Mouse (Mus musculus) heart, adult 2 months (tissue): ENCODE measurements around the gene Foxl1. TPM values are rescaled to one million over a fixed set of nuclear protein-coding genes. Genes with fewer than 3 reads are reported as not detected.
A peak's percentile ranks its signal among the peaks of the same experiment; 100 is the strongest.

Source experiments
- DNase-seq, 2 experiments: peaks; one replicate each; pipeline ENCODE4 v3.0.0; 2021
- H3K27ac ChIP-seq: fragments of 200-600 bp; 2 replicates; pipeline ENCODE4 v1.8.1; 2022
- H3K27me3 ChIP-seq: fragments of 200-500 bp; 2 replicates; pipeline ENCODE4 v1.6.1; 2012; ENCODE audit warnings: mild to moderate bottlenecking, low read length, inconsistent platforms, mixed read lengths; ENCODE audit not compliant: control insufficient read depth, insufficient read depth
- H3K36me3 ChIP-seq: fragments of 200-500 bp; 2 replicates; pipeline ENCODE4 v1.6.1; 2012; ENCODE audit warnings: low read length, inconsistent platforms; ENCODE audit not compliant: control insufficient read depth, insufficient read depth
- H3K4me1 ChIP-seq: fragments of 200-500 bp; 2 replicates; pipeline ENCODE4 v1.6.1; 2011; ENCODE audit warnings: low read length; ENCODE audit not compliant: control insufficient read depth, insufficient read depth
- H3K4me3 ChIP-seq: fragments of 200-600 bp; 2 replicates; pipeline ENCODE4 v1.8.1; 2022
- H3K79me2 ChIP-seq: fragments of 200-500 bp; replicated peaks from 2 replicates; pipeline ENCODE4 v1.6.1; 2012; ENCODE audit warnings: mild to moderate bottlenecking, inconsistent platforms, low read length, moderate library complexity, mixed read lengths; ENCODE audit not compliant: control insufficient read depth, insufficient read depth
- H3K9ac ChIP-seq: fragments of 200-500 bp; 2 replicates; pipeline ENCODE4 v1.6.1; 2012; ENCODE audit warnings: low read depth, mild to moderate bottlenecking, control low read depth, inconsistent platforms, low read length, mixed read lengths
- CTCF ChIP-seq: fragments of 200-600 bp; IDR thresholded peaks from 2 replicates; pipeline ENCODE4 v1.8.1; 2022; ENCODE audit warnings: antibody characterized with exemption, mild to moderate bottlenecking, moderate library complexity
- EP300 ChIP-seq: fragments of 200-500 bp; IDR thresholded peaks from 2 replicates; pipeline ENCODE4 v1.6.1; 2011; ENCODE audit warnings: low read depth, low read length, control low read depth; ENCODE audit not compliant: insufficient read depth
- POLR2A ChIP-seq: fragments of 200-500 bp; IDR thresholded peaks from 2 replicates; pipeline ENCODE4 v1.6.1; 2011; ENCODE audit warnings: mild to moderate bottlenecking, low read depth, low read length, control low read depth; ENCODE audit not compliant: insufficient read depth
- WGBS: fragments of 180-500 bp; shearing (Covaris S2); methylation state at CpG from one replicate; pipeline ENCODE4 v1.1.7; 2018; 5-methylcytosine and 5-hydroxymethylcytosine counted together
- intact Hi-C: fragments of 180-260 bp; cut with DNase I; formaldehyde crosslinking; loops from one replicate; pipeline ENCODE4 v1.15.1; 2025
- polyA plus RNA-seq: library from polyadenylated mRNA; depleted of rRNA; stranded (reverse); fragments of >200 nt; gene quantifications from 2 replicates; pipeline ENCODE4 v1.2.3, GENCODE M21; 2012
- total RNA-seq, 2 experiments: library from RNA; stranded (reverse); gene quantifications; 2 replicates each; pipeline ENCODE4 v1.2.3; 2021

Foxl1 gene
- total and polyA plus RNA-seq, 3 experiments = 0.07 to 0.08 (median 0.08) TPM

GRCm38 (mm10) chr8:121125311-121125876 lies 2.3 kb upstream of the Foxl1 start:
- Histone ChIP-seq H3K79me2 (no peaks in the 10 kb centered on the region), H3K9ac (peak overlapping the region; percentile 67), H3K36me3 (no peaks in the 10 kb centered on the region), H3K27me3 (peaks cover 13% of the 10 kb centered on the region), H3K4me3 (peak overlapping the region; percentile 48), H3K4me1 (no peaks in the 10 kb centered on the region), H3K27ac (peak overlapping the region; percentile 71)
- intact Hi-C loops = loop anchor here (5.0 kb wide), 1 partner anchor 47 kb away; no protein-coding TSS in a partner anchor
- peak; percentile 67 for TF ChIP-seq CTCF
- TF ChIP-seq POLR2A = peak; percentile 83
- TF ChIP-seq EP300 = no peak
- WGBS = 1% methylated on average over 35 of the region's 36 CpGs
- DNase-seq = peak; percentile 88 to 89

- H3K79me2 ChIP-seq = no peaks in the 10 kb centered on the region
- 46% methylated on average over 6 of the region's 6 CpGs for WGBS
- peaks cover 13% of the 10 kb centered on the region for H3K27me3 ChIP-seq
- intact Hi-C loops = loop anchor here (5.0 kb wide), 1 partner anchor 46 kb away; no protein-coding TSS in a partner anchor
- no peak overlapping the region for H3K4me3 ChIP-seq
- no peak for TF ChIP-seq POLR2A
- TF ChIP-seq CTCF = no peak
- TF ChIP-seq EP300 = no peak
- H3K36me3 ChIP-seq = no peaks in the 10 kb centered on the region
- DNase-seq = no peak
- no peaks in the 10 kb centered on the region for H3K4me1 ChIP-seq
- no peak overlapping the region for H3K27ac ChIP-seq
- H3K9ac ChIP-seq = no peak overlapping the region
Observed at GRCm38 (mm10) chr8:121126191-121126590, 1.5 kb upstream of the Foxl1 start.

GRCm38 (mm10) chr8:121126694-121127093 lies 1.0 kb upstream of the Foxl1 start:
- Histone ChIP-seq H3K4me3 (no peak overlapping the region), H3K27me3 (peaks cover 13% of the 10 kb centered on the region), H3K9ac (no peak overlapping the region), H3K36me3 (no peaks in the 10 kb centered on the region), H3K79me2 (no peaks in the 10 kb centered on the region), H3K4me1 (no peaks in the 10 kb centered on the region), H3K27ac (no peak overlapping the region)
- TF ChIP-seq POLR2A = no peak
- no peak for TF ChIP-seq EP300
- no peak for TF ChIP-seq CTCF
- WGBS = 59% methylated on average over 6 of the region's 6 CpGs
- intact Hi-C loops = loop anchor here (5.0 kb wide), 1 partner anchor 46 kb away; no protein-coding TSS in a partner anchor
- no peak for DNase-seq

GRCm38 (mm10) chr8:121127291-121127701 lies 444 bp upstream of the Foxl1 start:
- intact Hi-C loops = loop anchor here (5.0 kb wide), 1 partner anchor 45 kb away; no protein-coding TSS in a partner anchor
- H3K4me3 ChIP-seq = no peak overlapping the region
- H3K4me1 ChIP-seq = no peaks in the 10 kb centered on the region
- H3K27ac ChIP-seq = no peak overlapping the region
- no peaks in the 10 kb centered on the region for H3K36me3 ChIP-seq
- H3K27me3 ChIP-seq = peaks cover 13% of the 10 kb centered on the region
- TF ChIP-seq POLR2A (no peak), CTCF (no peak), EP300 (no peak)
- no peak overlapping the region for H3K9ac ChIP-seq
- 50% methylated on average over 11 of the region's 11 CpGs for WGBS
- no peak for DNase-seq
- no peaks in the 10 kb centered on the region for H3K79me2 ChIP-seq

- intact Hi-C loops = loop anchor here (5.0 kb wide), 1 partner anchor 44 kb away; no protein-coding TSS in a partner anchor
- 19% methylated on average over 55 of the region's 55 CpGs for WGBS
- TF ChIP-seq EP300 (no peak), POLR2A (no peak), CTCF (no peak)
- H3K27ac ChIP-seq = no peak overlapping the region
- H3K9ac ChIP-seq = no peak overlapping the region
- no peak for DNase-seq
- H3K27me3 ChIP-seq = peaks cover 13% of the 10 kb centered on the region
- no peaks in the 10 kb centered on the region for H3K36me3 ChIP-seq
- H3K79me2 ChIP-seq = no peaks in the 10 kb centered on the region
- no peak overlapping the region for H3K4me3 ChIP-seq
- H3K4me1 ChIP-seq = no peaks in the 10 kb centered on the region
Observed at GRCm38 (mm10) chr8:121128531-121129264, 958 bp downstream of the Foxl1 start.
